Mouse (Mus musculus) embryonic fibroblast, embryonic 13.5 days (primary cell): Measurements from ENCODE around the gene Akr1d1. TPM values are rescaled to one million over a fixed set of nuclear protein-coding genes. Genes with fewer than 3 reads are reported as not detected.

Source experiments
- H3K27ac ChIP-seq: 2 replicates; pipeline ENCODE4 v1.5.1; 2012; ENCODE audit warnings: low read length, control low read depth, inconsistent platforms; ENCODE audit not compliant: insufficient read depth
- H3K4me1 ChIP-seq: 2 replicates; pipeline ENCODE4 v1.6.1; 2011; ENCODE audit warnings: low read length; ENCODE audit not compliant: control insufficient read depth, insufficient read depth
- H3K4me3 ChIP-seq: 2 replicates; pipeline ENCODE4 v1.5.1; 2011; ENCODE audit warnings: mild to moderate bottlenecking, control low read depth, low read length; ENCODE audit not compliant: insufficient read depth
- CTCF ChIP-seq: IDR thresholded peaks from 2 replicates; pipeline ENCODE4 v1.5.1; 2011; ENCODE audit warnings: mild to moderate bottlenecking, control low read depth, low read length, moderate library complexity, borderline replicate concordance; ENCODE audit not compliant: insufficient read depth
- POLR2A ChIP-seq: IDR thresholded peaks from 2 replicates; pipeline ENCODE4 v1.6.1; 2011; ENCODE audit warnings: low read depth, mild to moderate bottlenecking, control low read depth, low read length, moderate library complexity
- polyA plus RNA-seq: library from polyadenylated mRNA; stranded (reverse); fragments of >200 nt; gene quantifications from 2 replicates; pipeline ENCODE4 v1.2.4, GENCODE M21; 2011; ENCODE audit warnings: low read depth; ENCODE audit not compliant: missing spikeins, insufficient read length

The Akr1d1 gene
- polyA plus RNA-seq, 1 experiment = not detected

DNA sequence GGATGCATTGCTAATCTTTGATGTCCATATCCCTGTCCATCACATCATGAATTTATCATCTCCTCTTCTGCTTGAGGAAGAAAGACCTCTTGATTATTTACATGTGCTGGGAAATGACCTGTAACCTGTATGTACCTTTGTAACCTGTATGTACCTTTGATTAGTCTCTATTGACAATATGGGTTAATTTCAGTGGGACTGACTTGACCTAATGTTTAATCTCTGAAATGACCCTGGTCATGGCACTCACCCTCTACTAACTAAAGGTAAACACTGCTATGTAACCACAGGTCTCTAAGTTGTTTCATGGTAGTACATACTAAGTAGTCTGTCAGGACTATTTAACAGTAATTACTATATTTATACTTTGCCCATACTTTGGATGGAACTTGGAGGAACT lies 19.2 kb upstream of the Akr1d1 start:
- TF ChIP-seq POLR2A (no peak), CTCF (no peak)
- Histone ChIP-seq H3K4me1 (no peaks in the 10 kb centered on the region), H3K27ac (no peak overlapping the region), H3K4me3 (no peak overlapping the region)

GRCm38 (mm10) chr6:37520631-37521375 lies 9.2 kb upstream of the Akr1d1 start:
- TF ChIP-seq POLR2A = no peak
- TF ChIP-seq CTCF = no peak
- H3K4me1 ChIP-seq = no peaks in the 10 kb centered on the region
- H3K27ac ChIP-seq = no peak overlapping the region
- no peak overlapping the region for H3K4me3 ChIP-seq

GRCm38 (mm10) chr6:37532036-37532435 lies 2.1 kb downstream of the Akr1d1 start:
- Histone ChIP-seq H3K4me3 (no peak overlapping the region), H3K27ac (no peak overlapping the region), H3K4me1 (no peaks in the 10 kb centered on the region)
- TF ChIP-seq POLR2A (no peak), CTCF (no peak)

- no peak for TF ChIP-seq CTCF
- no peak for TF ChIP-seq POLR2A
- H3K27ac ChIP-seq = no peak overlapping the region
- H3K4me1 ChIP-seq = no peaks in the 10 kb centered on the region
- H3K4me3 ChIP-seq = no peak overlapping the region
Observed at GRCm38 (mm10) chr6:37536831-37537230, 6.9 kb downstream of the Akr1d1 start.

- no peak overlapping the region for H3K4me3 ChIP-seq
- no peak overlapping the region for H3K27ac ChIP-seq
- H3K4me1 ChIP-seq = no peaks in the 10 kb centered on the region
- TF ChIP-seq POLR2A = no peak
- no peak for TF ChIP-seq CTCF
Observed at GRCm38 (mm10) chr6:37537801-37538200, 7.8 kb downstream of the Akr1d1 start.

- H3K4me1 ChIP-seq = no peaks in the 10 kb centered on the region
- H3K4me3 ChIP-seq = no peak overlapping the region
- no peak overlapping the region for H3K27ac ChIP-seq
- TF ChIP-seq CTCF (no peak), POLR2A (no peak)
Observed at GRCm38 (mm10) chr6:37538792-37539191, 8.8 kb downstream of the Akr1d1 start.

DNA sequence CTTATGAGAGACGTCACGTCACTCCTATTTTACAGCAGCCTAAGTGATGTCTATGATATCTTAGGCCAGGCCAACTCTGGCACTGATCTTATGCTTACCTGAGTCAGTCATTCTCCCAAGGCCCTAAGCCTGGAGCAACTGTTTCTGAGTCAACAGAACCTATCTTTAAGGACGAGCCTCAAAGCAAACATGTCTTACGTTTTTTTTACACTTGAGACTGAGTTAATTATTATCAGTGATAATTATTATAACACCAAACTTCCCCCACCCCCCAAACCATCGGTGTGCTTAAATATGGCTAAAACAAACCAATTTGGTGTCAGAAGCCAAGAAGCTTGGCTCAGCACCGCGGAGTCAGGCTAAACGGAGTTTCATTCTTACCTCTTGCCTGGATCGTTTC lies 9.4 kb downstream of the Akr1d1 start:
- TF ChIP-seq CTCF (no peak), POLR2A (no peak)
- no peak overlapping the region for H3K27ac ChIP-seq
- H3K4me1 ChIP-seq = no peaks in the 10 kb centered on the region
- H3K4me3 ChIP-seq = no peak overlapping the region

DNA sequence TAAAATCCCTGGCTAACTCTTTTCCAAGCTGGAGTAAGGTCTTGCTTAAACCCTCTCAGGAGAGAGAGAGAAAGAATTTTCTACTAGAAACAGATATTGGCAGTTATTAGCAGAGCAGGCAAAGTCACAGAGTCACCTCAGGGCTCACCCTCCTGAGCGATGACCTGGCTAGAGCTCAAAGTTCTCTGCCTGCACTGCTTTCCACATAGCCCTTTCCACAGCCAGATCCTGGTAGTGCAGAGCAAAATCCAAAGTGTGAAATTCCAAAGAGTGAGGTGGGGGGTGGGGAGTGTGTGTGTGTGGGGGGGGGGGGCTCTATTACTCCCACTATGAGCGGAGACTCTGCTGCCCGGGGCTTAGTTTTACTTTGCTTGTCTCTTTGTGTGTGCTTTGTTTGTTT lies 10.1 kb downstream of the Akr1d1 start:
- no peak for TF ChIP-seq CTCF
- TF ChIP-seq POLR2A = no peak
- no peaks in the 10 kb centered on the region for H3K4me1 ChIP-seq
- H3K4me3 ChIP-seq = no peak overlapping the region
- H3K27ac ChIP-seq = no peak overlapping the region

- H3K27ac ChIP-seq = no peak overlapping the region
- H3K4me3 ChIP-seq = no peak overlapping the region
- H3K4me1 ChIP-seq = no peaks in the 10 kb centered on the region
- TF ChIP-seq CTCF (no peak), POLR2A (no peak)
Observed at GRCm38 (mm10) chr6:37541171-37541570, 11.2 kb downstream of the Akr1d1 start.

GRCm38 (mm10) chr6:37542145-37542544 lies 12.2 kb downstream of the Akr1d1 start:
- TF ChIP-seq POLR2A (no peak), CTCF (no peak)
- Histone ChIP-seq H3K27ac (no peak overlapping the region), H3K4me3 (no peak overlapping the region), H3K4me1 (no peaks in the 10 kb centered on the region)
